Mouse (Mus musculus) brain, embryonic 14.5 days (tissue): Measurements from ENCODE around the gene Vmn1r3.

Experiments
- CTCF ChIP-seq: fragments of 200-500 bp; IDR thresholded peaks from 2 replicates; pipeline ENCODE4 v1.5.1; 2012; ENCODE audit warnings: inconsistent platforms, mild to moderate bottlenecking, moderate library complexity, borderline replicate concordance; ENCODE audit not compliant: insufficient read depth, insufficient read length; ENCODE audit errors: extremely low read depth
- POLR2A ChIP-seq: fragments of 200-500 bp; IDR thresholded peaks from 2 replicates; pipeline ENCODE4 v1.6.1; 2012; ENCODE audit warnings: mild to moderate bottlenecking, inconsistent platforms, borderline replicate concordance; ENCODE audit not compliant: poor library complexity, insufficient read depth, insufficient read length, severe bottlenecking; ENCODE audit errors: extremely low read depth

- TF ChIP-seq CTCF: no peak
- TF ChIP-seq POLR2A: no peak
Measured at GRCm38 (mm10) chr4:3230908-3231684, 45.9 kb upstream of the Vmn1r3 start.
